Mouse (Mus musculus) G1E (cell line): ENCODE measurements around the gene Gmds.

Experiments used
- CTCF ChIP-seq: IDR thresholded peaks from 2 replicates; pipeline ENCODE4 v1.5.1; 2012; ENCODE audit warnings: low read depth, low read length, inconsistent platforms, mixed read lengths
- GATA1 ChIP-seq: IDR thresholded peaks from 2 replicates; pipeline ENCODE4 v1.6.1; 2012; ENCODE audit warnings: borderline replicate concordance, low read length, inconsistent platforms, mixed read lengths
- POLR2AphosphoS5 ChIP-seq: IDR thresholded peaks from 2 replicates; pipeline ENCODE4 v1.6.1; 2012; ENCODE audit warnings: low read depth, low read length, inconsistent platforms; ENCODE audit not compliant: insufficient replicate concordance
- TAL1 ChIP-seq: conservative IDR thresholded peaks from 2 replicates; pipeline ENCODE4 v1.6.1; 2012; ENCODE audit warnings: low read depth, low read length, inconsistent platforms, mixed read lengths

DNA sequence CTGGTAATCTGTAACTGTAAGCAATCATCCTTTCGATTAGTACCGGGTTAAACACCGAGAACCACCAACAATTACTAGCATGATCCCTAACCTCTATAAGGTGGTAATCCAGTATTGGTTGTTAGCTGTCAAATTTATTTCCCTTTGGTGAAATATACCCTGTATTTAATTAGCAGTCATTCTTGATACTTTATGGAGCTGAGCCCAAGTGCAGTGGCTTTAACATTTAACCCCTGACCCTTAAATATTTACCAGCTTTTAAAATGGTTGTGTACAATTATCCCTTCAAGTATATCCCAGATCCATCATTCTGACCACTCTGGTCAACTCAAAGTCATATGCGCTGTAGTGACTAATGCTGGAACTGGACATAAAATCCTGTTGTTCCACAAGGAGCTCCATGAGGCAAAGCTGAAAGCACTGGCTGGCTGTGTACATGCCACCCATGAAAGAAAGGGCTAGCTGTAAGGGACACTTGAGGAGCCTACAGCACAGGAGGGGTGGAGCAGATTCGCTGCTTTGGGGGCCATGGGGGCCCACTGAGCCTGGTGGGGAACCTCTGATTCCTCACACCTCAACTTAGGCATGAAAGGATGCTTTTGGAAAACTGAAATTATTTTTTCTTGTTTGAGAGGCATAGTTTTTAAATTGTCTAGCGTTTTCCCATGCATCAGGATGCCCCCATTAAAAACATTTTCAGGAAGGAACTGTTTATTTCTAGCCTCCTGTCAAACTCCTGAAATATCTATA is 312.1 kb downstream of the Gmds start:
- TF ChIP-seq POLR2AphosphoS5: no peak
- no peak for TF ChIP-seq CTCF
- no peak for TF ChIP-seq TAL1
- no peak for TF ChIP-seq GATA1
